Mouse (Mus musculus) heart, embryonic 15.5 days (tissue): ENCODE data around the gene Qprt. TPM values are rescaled to one million over a fixed set of nuclear protein-coding genes. Genes with fewer than 3 reads are reported as not detected.

ENCODE experiments used
- ATAC-seq: fragments of 200-750 bp; cut with Nextera tagmentation; replicated peaks from 2 replicates; pipeline ENCODE4 v1.8.0; 2017; ENCODE audit warnings: low read depth, moderate TSS enrichment; ENCODE audit not compliant: insufficient number of reproducible peaks, insufficient read depth, low FRiP score
- H3K27ac ChIP-seq: fragments of 300-500 bp; sonication (generic); 2 replicates; pipeline ENCODE4 v1.5.1; 2015; ENCODE audit warnings: mild to moderate bottlenecking, inconsistent platforms
- H3K27me3 ChIP-seq: fragments of 300-500 bp; sonication (generic); 2 replicates; pipeline ENCODE4 v1.6.1; 2015; ENCODE audit warnings: inconsistent platforms
- H3K36me3 ChIP-seq: fragments of 300-500 bp; sonication (generic); 2 replicates; pipeline ENCODE4 v1.6.1; 2015; ENCODE audit warnings: mild to moderate bottlenecking, inconsistent platforms
- H3K4me1 ChIP-seq: fragments of 300-500 bp; sonication (generic); replicated peaks from 2 replicates; pipeline ENCODE4 v1.6.1; 2015; ENCODE audit warnings: inconsistent platforms
- H3K4me2 ChIP-seq: fragments of 300-500 bp; sonication (generic); 2 replicates; pipeline ENCODE4 v1.6.1; 2015; ENCODE audit warnings: inconsistent platforms, mild to moderate bottlenecking, moderate library complexity
- H3K4me3 ChIP-seq: fragments of 300-500 bp; sonication (generic); 2 replicates; pipeline ENCODE4 v1.5.1; 2015; ENCODE audit warnings: mild to moderate bottlenecking, inconsistent platforms
- H3K9ac ChIP-seq: fragments of 300-500 bp; sonication (generic); 2 replicates; pipeline ENCODE4 v1.6.1; 2015; ENCODE audit warnings: mild to moderate bottlenecking, inconsistent platforms
- H3K9me3 ChIP-seq: fragments of 300-500 bp; sonication (generic); replicated peaks from 2 replicates; pipeline ENCODE4 v1.6.1; 2016; ENCODE audit warnings: inconsistent platforms
- WGBS: fragments of 180-500 bp; shearing (Covaris S2); methylation state at CpG from one replicate; pipeline ENCODE4 v1.1.7; 2015; ENCODE audit warnings: mixed read lengths; 5-methylcytosine and 5-hydroxymethylcytosine counted together
- polyA plus RNA-seq: library from polyadenylated mRNA; unstranded; fragments of >200 nt; fragmentation: Nextera tagmentation; extraction: Ambion mirVana; gene quantifications from 2 replicates; pipeline ENCODE4 v1.2.1, GENCODE M21; 2015

Gene Qprt
- polyA plus RNA-seq, 1 experiment from 2014 or later = 1.8 TPM

DNA sequence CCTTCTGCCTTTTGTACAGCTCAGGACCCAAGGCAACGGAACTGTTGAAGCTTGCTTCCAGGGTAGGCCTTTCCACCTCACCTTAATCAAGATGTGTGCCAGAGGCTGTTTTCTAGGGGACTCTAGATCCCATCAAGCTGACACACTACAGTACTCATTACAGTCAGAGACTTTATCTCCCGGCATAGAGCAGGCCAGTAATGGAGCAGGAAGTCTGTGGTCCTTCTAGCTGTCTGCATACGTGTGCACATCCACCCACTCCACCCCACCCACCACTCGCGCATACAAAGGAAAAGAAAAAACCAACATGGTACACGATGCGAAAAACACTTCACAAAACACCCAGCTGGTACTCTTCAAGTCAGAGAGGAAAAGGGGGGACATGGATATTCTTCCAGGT is 22.4 kb upstream of the Qprt start:
- H3K9ac ChIP-seq = no peak overlapping the region
- 66% methylated on average over 7 of the region's 7 CpGs for WGBS
- ATAC-seq = no peak

DNA sequence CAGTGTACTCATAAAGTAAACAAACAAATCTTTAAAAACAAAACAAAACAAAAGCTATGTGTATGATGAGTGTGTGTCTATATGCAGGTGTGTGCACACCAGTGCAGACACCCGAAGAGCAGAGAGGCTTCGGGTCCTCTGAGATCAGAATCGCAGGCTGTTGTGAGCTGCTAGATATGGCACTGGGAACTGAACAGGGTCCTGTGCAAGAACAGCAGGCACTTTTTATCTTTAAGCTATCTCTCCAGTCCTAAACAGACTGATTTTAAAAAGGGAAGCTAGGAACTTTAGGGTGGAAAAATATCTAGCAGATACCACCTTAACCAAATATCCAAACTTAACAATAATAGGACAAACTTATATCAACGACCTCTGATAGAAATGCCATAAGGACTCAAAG is 20.6 kb upstream of the Qprt start:
- Histone ChIP-seq H3K36me3 (no peaks in the 10 kb centered on the region), H3K4me3 (no peak overlapping the region), H3K27me3 (no peaks in the 10 kb centered on the region), H3K27ac (no peak overlapping the region), H3K4me1 (peaks cover 4% of the 10 kb centered on the region; the same call in 1 of the 2 replicates), H3K9ac (no peak overlapping the region), H3K9me3 (no peaks in the 10 kb centered on the region), H3K4me2 (no peak overlapping the region)
- no peak for ATAC-seq
- 76% methylated on average over 4 of the region's 4 CpGs for WGBS

More for the DNA sequence above, 22.4 kb upstream of the Qprt start:
- Histone ChIP-seq H3K27ac (no peak overlapping the region), H3K9me3 (no peaks in the 10 kb centered on the region), H3K4me3 (no peak overlapping the region), H3K27me3 (no peaks in the 10 kb centered on the region), H3K4me1 (peaks cover 8% of the 10 kb centered on the region; the same call in 1 of the 2 replicates), H3K36me3 (no peaks in the 10 kb centered on the region), H3K4me2 (no peak overlapping the region)

DNA sequence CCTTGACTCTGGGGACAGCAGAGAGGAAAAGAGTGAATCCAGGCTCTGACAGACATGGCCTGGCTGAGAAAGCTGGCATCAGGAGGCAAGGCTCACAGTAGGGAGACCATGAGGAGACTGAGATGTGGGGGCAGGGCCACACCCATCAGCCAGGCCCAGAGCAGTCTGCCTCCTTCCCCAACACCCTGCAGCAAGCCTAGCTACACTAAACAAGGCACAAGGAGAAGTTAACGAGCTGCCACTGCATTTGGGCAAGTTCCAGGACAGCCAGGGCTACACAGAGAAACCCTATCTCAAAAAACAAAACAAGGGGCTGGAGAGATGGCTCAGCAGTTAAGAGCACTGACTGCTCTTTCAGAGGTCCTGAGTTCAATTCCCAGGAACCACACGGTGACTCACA is 20.2 kb upstream of the Qprt start:
- H3K36me3 ChIP-seq = no peaks in the 10 kb centered on the region
- peaks cover 5% of the 10 kb centered on the region; the same call in 1 of the 2 replicates for H3K4me1 ChIP-seq
- 39% methylated on average over 2 of the region's 2 CpGs for WGBS
- no peak overlapping the region for H3K4me3 ChIP-seq
- H3K9ac ChIP-seq = no peak overlapping the region
- H3K27ac ChIP-seq = no peak overlapping the region
- no peak overlapping the region for H3K4me2 ChIP-seq
- no peak for ATAC-seq
- no peaks in the 10 kb centered on the region for H3K9me3 ChIP-seq
- no peaks in the 10 kb centered on the region for H3K27me3 ChIP-seq

DNA sequence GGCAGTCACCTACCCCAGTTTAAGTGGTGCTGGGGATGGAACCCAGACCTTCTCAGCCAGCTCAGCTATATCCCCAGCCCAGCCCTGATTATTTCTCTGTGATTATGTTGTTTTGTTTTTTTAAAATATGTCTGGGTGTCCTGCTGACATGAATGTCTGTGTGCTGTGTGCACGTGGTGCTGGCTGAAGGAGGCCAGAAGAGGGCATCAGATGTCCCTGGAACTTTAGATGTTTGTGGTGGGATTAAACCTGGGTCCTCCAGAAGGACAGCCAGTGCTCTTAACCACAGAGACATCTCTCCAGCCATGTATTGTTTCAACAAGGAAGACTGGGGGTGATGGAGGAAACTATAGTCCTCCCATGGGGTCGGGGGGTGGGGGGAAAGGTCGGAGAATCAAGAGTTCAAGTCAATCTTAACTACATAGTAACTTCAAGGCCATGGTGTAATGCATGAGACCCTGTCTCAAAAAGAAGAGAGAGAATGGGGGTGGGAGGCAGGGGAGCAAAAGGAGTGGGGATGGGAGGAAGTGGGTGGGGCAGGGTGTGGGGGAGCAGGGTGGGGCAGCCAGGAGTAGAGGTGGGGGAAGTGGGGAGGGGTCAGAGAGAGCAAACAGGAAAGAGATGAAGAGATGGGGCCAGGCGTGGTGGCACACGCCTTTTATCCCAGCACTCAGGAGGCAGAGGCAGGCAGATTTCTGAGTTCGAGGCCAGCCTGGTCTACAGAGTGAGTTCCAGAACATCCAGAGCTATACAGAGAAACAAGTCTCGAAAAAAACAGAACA is 18.8 kb upstream of the Qprt start:
- Histone ChIP-seq H3K36me3 (no peaks in the 10 kb centered on the region), H3K9ac (no peak overlapping the region), H3K9me3 (no peaks in the 10 kb centered on the region), H3K4me1 (peaks cover 5% of the 10 kb centered on the region; the same call in 1 of the 2 replicates), H3K4me2 (no peak overlapping the region), H3K4me3 (no peak overlapping the region), H3K27me3 (no peaks in the 10 kb centered on the region), H3K27ac (no peak overlapping the region)
- WGBS = 59% methylated on average over 7 of the region's 7 CpGs
- no peak for ATAC-seq

DNA sequence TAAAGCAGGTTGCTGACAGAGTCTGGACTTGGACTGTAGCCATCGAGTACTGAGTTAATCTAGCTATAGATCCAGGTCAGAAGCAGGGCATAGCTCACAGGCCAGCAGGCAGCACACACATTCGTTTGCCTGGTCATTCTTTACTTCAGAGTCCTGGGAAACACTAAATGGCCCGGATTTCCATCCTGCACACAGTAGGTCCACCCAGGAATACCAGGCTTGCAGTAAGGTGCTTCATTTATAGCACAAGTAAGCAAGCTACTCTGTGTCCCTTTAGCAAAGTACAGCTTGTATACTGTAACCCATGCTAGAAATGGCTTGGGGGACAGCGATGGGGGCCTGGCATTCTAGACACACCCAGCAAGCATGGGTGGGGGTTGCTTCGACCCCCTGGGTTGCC is 17.5 kb upstream of the Qprt start:
- Histone ChIP-seq H3K4me3 (no peak overlapping the region), H3K4me2 (no peak overlapping the region), H3K36me3 (no peaks in the 10 kb centered on the region), H3K27me3 (0 out of 2 replicates have a peak, but pooled peaks cover 3% of the 10 kb centered on the region), H3K4me1 (peaks cover 5% of the 10 kb centered on the region; the same call in 1 of the 2 replicates), H3K9ac (no peak overlapping the region), H3K27ac (no peak overlapping the region), H3K9me3 (no peaks in the 10 kb centered on the region)
- ATAC-seq = no peak
- 47% methylated on average over 5 of the region's 5 CpGs for WGBS

DNA sequence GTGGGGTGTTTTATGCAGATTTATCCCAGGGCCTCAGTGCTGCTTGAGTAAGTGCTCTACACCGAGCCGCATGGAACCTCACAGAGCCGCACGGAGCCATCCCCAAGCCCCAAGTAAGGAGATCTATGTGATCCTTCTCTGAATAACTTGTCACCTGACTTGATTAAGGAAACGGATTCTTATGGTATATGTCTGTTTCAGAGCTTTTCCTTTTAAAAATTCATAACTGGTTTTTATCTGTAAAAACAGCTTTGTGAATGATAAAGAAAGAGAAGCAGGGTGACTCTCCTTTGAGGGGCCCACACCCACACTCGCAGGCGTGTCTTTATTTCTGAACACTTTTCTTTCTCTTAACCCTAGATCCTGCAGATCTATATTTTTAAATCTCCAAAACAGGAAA is 17.1 kb upstream of the Qprt start:
- H3K4me2 ChIP-seq = no peak overlapping the region
- no peak overlapping the region for H3K4me3 ChIP-seq
- peaks cover 5% of the 10 kb centered on the region; the same call in 1 of the 2 replicates for H3K4me1 ChIP-seq
- 87% methylated on average over 7 of the region's 7 CpGs for WGBS
- ATAC-seq = no peak
- H3K27ac ChIP-seq = no peak overlapping the region
- no peaks in the 10 kb centered on the region for H3K9me3 ChIP-seq
- 0 out of 2 replicates have a peak, but pooled peaks cover 3% of the 10 kb centered on the region for H3K27me3 ChIP-seq
- H3K9ac ChIP-seq = no peak overlapping the region
- no peaks in the 10 kb centered on the region for H3K36me3 ChIP-seq

DNA sequence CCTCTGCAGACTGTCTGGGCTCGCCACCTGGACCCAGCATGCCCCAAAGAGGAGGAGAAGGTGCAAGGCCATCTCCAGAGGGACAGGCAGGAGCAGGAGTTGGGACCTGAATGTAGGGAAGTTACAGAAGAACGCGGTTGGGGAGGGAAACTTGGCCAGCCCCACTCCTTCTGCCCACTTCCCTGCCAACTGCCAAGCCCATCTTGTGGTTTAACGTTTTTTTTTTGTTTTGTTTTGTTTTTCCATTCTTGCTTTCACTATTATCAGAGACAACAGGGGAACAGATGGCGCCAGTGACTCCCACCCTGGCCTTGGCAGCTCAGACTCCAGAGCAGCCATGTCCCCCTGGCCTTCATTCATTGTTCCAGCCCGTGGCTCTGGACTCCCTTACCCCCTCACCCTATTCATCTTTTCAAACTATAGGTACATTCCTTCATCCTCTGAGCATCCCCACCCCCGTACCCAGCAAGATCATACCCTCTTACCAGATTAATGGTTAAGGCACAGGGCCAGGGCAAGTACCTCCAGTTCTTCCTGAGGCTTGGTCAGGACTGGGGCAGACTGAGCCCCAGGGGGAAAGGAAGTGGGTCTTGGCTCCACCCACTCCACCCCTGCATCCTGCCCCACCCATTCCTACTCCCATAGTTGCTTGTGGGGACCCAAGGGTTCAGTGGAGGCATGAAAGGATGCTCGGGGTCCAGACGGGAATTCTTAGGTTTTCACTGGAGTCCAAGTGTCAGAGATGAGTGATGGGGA is 15.4 kb upstream of the Qprt start, which contains the start of gene Spn:
TSS of gene Spn (minus strand) at position 562 of the 756 bp plus-strand sequence.
- Histone ChIP-seq H3K9me3 (no peaks in the 10 kb centered on the region), H3K9ac (no peak within 1 kb of the TSS), H3K4me3 (peak within 1 kb of the TSS; percentile 18; the same call in 1 of the 2 replicates), H3K4me1 (peaks cover 5% of the 10 kb centered on the region; the same call in 1 of the 2 replicates), H3K27me3 (0 out of 2 replicates have a peak, but pooled peaks cover 3% of the 10 kb centered on the region), H3K27ac (no peak within 1 kb of the TSS), H3K36me3 (no peaks in the 10 kb centered on the region), H3K4me2 (peak within 1 kb of the TSS; percentile 21; the same call in 1 of the 2 replicates)
- WGBS = 50% methylated on average over 9 of the region's 9 CpGs
- ATAC-seq = 0 out of 2 replicates have a peak, but pooled peaks have one; percentile 18

DNA sequence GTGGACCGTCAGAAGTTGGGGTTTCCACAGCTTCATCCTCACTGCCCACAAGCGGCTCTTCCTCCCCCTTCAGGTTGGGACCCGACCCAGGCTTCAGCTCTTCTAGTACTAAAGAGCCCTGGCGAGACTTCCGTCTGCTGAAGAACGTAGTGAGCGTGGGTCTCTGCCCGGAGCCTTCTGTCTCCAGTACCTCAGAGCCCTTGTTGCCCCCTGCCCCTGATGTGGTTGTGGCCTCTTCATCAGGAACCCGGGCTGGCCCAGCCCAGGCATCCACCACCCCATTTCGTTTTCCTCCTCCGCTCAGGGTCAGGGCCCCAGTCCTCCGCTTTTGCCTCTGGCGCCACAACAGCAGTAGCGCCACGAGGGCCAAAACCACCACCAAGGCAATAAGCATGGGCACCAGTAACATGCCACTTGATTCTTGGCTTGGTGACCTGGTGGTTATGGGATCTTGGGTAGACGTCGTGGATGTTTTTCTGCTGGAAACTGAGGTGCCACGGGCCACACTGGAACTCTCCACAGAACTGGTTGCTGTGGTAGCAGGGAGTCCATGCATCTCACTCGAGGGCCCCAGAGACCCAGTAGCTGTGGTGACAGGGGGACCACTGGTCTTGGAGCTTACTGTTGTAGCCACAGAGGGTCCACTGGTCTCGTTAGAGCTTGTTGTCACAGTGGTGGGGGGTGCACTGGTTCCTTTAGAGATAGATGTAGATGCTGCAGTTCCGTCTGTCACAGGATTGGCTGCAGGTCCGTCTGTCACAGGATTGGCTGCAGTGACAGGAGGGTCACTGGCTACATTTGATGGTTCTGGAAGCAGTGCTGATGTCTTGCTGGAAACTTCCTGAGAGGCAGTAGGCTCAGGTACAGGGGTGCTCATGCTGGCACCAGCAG is 14.4 kb upstream of the Qprt start:
- H3K27me3 ChIP-seq = 0 out of 2 replicates have a peak, but pooled peaks cover 3% of the 10 kb centered on the region
- no peak overlapping the region for H3K27ac ChIP-seq
- no peak overlapping the region for H3K9ac ChIP-seq
- peaks cover 5% of the 10 kb centered on the region; the same call in 1 of the 2 replicates for H3K4me1 ChIP-seq
- WGBS = 81% methylated on average over 22 of the region's 22 CpGs
- ATAC-seq = no peak
- no peak overlapping the region; the same call in 1 of the 2 replicates for H3K4me3 ChIP-seq
- H3K36me3 ChIP-seq = no peaks in the 10 kb centered on the region
- no peak overlapping the region for H3K4me2 ChIP-seq
- H3K9me3 ChIP-seq = no peaks in the 10 kb centered on the region

DNA sequence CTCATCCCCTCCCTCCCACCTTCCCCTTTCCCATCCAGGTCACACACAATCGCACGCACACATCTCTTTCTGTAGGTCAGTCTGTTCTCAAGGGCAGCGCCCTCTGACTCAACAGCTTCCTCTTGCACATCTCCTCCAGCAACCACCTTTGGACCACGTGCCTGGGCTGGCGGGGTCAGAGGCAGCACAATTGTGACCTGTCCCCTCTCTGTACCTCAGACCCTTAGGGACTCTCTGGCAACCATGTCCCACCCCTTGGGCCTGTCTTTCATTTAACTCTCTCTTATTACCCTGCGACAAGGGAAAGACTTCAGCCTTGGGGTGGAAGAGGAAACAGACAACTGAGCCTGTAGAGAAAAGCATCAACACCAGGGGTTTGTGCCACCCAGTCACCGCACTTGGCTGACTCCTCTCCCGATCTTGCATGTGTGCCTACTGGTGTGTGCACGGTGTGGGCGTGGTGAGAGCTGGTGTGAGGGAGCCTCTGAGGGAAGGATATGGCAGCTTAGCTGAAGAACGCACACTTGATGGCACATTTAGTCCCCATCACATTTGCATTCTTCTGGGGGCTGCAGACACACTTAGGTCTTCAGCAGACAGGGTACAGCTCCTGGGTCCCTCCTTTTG is 12.9 kb upstream of the Qprt start:
- H3K9ac ChIP-seq = no peak overlapping the region
- 0 out of 2 replicates have a peak, but pooled peaks cover 3% of the 10 kb centered on the region for H3K27me3 ChIP-seq
- WGBS = 78% methylated on average over 11 of the region's 11 CpGs
- H3K9me3 ChIP-seq = no peaks in the 10 kb centered on the region
- H3K36me3 ChIP-seq = no peaks in the 10 kb centered on the region
- peaks cover 5% of the 10 kb centered on the region; the same call in 1 of the 2 replicates for H3K4me1 ChIP-seq
- H3K4me2 ChIP-seq = no peak overlapping the region
- H3K27ac ChIP-seq = no peak overlapping the region
- no peak for ATAC-seq
- no peak overlapping the region for H3K4me3 ChIP-seq

DNA sequence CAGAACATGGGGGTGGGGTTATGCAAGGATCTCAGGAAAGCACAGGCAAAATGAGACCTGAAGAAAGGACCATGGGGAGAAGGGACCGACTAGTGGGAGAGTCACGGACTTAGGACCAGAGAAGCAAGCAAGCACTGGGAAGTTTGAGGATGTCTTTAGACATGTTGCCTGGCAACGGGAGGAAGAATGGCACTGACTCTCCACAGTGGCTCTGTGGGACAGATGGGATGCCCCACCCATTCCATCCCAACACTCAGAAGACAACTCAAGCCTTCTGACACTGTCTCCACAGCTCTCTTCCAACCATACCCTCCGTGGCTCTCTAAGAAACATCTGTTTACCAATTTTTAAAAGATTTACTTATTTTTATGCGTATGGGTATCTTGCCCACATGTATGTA is 11.1 kb upstream of the Qprt start:
- ATAC-seq = no peak
- WGBS = 64% methylated on average over 5 of the region's 5 CpGs

More for the DNA sequence above, 11.1 kb upstream of the Qprt start:
- H3K9ac ChIP-seq = no peak overlapping the region
- no peak overlapping the region for H3K4me3 ChIP-seq
- no peak overlapping the region for H3K4me2 ChIP-seq
- H3K4me1 ChIP-seq = peaks cover 5% of the 10 kb centered on the region; the same call in 1 of the 2 replicates
- H3K27me3 ChIP-seq = 0 out of 2 replicates have a peak, but pooled peaks cover 3% of the 10 kb centered on the region
- H3K27ac ChIP-seq = no peak overlapping the region
- H3K36me3 ChIP-seq = no peaks in the 10 kb centered on the region
- no peaks in the 10 kb centered on the region for H3K9me3 ChIP-seq
